Mouse (Mus musculus): Measurements from ENCODE around the gene Derl2. TPM values are rescaled to one million over a fixed set of nuclear protein-coding genes. Genes with fewer than 3 reads are reported as not detected.

The Derl2 gene
- 24.3 and 27.5 TPM in 2 replicates for polyA plus RNA-seq (2015; fragmentation: Nextera tagmentation; extraction: Ambion mirVana)

DNA sequence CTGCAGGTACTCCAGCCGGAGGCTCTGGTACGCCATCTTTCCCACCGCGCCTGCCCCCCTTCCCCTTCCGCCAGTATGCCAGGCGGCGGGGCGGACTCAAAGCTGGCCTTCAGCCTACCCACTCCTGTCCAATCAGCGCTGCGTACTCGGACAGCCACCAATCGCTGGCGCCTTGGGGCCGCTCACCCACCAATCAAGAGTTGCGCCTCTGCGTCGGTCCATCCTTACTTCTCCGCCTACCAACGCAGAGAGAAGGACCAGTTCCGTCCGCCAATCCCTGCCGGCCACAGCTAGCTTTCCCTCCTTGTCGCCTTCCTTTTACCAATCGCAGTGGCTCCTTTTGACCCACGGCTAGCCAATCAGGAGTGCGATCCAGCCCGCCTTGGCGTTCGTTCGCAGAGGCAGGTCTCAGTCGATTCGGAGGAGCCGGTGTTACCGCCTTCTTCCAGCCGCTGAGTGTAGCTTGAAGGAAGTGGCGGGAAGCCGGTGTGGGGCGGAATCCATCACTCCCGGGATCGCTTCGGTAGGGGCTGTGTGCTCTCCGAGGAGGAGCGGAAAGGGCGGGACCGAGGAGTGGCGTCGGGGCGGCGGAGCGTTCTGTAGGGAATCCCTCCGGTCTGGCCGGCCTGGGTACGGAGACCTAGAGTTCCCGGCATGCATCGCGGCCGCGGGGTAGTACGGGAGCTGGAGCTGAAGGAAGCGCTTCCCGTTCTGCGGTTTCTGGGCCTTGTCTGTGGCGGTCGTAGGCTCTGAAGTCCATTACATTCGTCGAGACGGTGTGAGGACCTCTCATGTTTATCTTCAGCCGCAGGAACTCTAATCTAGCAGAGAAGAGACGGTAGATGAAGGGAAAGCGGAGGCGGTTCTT is at the start of gene Derl2, which contains the start of gene Mis12:
Derl2 (minus strand) TSS at position 641 of the 868 bp plus-strand sequence.
Mis12 (plus strand) TSS at position 411 of the 868 bp plus-strand sequence.

DNA sequence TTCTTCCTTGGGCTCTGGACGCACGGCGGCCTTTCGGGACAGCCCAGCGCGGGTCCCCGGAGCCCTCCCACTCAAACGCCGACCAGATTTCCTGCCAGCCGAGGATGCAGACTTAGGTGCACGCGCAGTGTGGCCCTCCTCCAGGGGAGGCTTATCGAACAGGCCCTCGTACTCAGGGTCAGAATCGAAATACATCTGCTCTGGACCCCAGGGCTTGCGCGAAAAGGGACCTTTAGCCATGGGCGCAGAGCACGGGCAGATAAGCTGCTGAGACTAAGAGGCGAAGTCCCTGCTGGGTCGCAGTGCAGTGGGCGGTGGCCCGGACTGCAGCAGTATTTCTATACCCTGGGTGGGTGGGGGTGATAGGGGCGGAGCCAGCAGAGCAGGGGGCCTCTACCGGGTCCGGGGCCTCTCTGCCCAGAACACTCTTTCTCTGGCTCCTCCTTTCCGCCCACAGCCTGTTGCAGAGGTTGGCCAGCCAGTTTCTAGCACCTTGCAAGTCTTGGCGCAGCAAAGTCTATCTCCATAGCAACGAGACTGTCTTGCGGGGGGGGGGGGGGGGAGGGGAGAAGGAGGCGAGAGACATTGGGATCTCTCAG is 13.6 kb upstream of the Derl2 start, which contains the start of gene 6330403K07Rik:
6330403K07Rik (minus strand) TSS at position 351 of the 599 bp plus-strand sequence.

DNA sequence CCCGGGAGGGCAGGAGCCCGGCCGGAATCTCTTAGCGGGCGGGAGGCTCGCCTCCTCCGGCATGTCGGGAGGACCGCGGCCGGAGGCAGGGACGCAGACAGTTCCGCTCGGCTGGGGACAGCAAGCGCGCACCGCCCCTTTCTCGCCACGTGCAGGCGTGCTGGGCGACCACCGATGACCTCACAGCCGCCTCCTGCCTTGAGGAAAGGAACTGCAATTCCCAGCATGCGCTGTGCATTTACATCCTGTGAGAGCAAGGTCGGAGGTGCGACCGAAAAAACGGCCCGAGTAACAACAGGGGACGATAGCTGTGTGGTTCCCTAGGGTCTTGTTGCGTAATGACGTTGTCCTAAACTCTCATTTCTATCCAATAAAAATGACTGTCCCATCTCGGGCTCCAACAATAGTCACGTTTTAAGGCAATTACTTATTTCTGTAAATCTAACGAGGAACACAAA is 15.3 kb downstream of the Derl2 start, which contains the start of gene Dhx33:
Dhx33 (minus strand) TSS at position 122 of the 458 bp plus-strand sequence.

DNA sequence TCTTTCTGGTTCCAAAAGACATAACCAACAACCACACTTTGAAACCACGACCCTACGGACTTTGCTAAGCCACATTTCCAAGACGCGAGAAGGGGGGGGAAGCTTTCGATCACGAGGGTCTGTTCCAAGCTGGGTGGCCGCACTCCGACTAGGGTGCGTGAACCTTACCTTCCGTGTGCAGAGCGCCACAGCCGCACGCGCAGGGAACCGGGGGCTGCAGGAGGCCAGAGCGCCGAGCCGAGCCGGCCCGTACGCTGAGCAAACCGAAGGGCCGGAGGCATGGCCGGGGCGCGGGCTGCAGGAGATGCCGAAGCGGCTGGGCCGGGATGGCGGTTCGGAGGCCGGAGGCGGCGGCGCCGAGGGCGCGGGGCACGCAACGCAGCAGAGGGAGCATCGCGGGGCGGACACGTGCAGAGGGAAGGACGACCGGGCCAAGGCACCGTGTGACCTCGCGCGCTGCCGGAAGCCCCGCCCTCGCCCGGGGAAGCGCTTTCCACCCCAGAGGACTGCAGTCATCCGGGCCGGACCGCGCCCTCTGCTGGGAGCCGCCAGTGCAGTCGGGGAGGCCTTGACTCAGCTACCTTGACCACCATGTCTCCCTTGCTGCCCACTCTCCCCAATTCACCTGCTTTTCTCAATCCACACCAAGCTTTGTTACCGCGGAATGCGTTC is 36.9 kb downstream of the Derl2 start, which contains the start of gene C1qbp:
C1qbp (minus strand) TSS at position 470 of the 672 bp plus-strand sequence.

DNA sequence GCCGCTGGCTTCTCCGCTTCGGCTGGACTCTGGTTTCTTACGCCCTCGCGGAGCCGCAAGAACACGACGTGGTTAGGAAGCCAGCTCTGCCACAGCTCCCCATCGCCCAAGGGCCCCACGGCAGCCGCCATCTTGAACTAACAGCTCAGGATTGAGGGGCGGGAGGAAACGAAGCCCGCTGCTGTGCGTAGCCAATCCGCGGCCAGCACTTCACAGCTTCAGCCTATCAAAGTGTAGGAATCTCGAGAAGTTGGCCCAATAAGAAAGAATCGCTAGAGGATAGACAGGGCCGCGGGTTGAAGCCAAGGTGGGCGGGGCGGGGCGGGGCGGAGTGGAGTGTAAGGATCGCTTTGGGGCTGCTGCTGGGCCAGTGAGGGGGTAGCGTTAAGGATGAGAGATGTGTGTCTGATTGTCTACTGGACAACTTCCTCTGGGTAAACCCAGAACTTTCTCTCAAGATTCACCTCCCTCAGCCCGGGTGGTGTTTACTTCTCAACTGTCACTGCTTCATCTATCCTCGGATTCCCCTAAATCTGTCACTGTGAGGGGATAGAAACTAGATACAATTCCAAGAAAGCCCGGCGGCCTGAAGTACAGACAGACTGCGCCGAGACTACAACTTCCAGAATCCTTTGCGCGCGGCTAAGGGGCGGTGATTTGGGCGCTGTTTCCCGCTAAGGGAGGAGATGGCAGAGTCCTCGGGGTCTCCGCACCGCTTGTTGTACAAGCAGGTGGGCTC is 49.7 kb downstream of the Derl2 start, which contains the start of the genes Nup88 and Rpain:
Nup88 (minus strand) TSS at position 153 of the 739 bp plus-strand sequence.
Rpain (plus strand) TSS at position 393 of the 739 bp plus-strand sequence.

Other genes with a start within 250 kb of the Derl2 start
- 0.28 and 0.36 TPM in 2 replicates for gene Scimp, start 207.3 kb downstream of the Derl2 start, polyA plus RNA-seq (2015; fragmentation: Nextera tagmentation; extraction: Ambion mirVana)
- 98.5 and 103 TPM in 2 replicates for gene Rabep1, start 175.1 kb downstream of the Derl2 start, polyA plus RNA-seq (2015; fragmentation: Nextera tagmentation; extraction: Ambion mirVana)
- 80.3 and 86.6 TPM in 2 replicates for gene Nup88, start 49.9 kb downstream of the Derl2 start, polyA plus RNA-seq (2015; fragmentation: Nextera tagmentation; extraction: Ambion mirVana)
- gene Rpain, start 49.6 kb downstream of the Derl2 start, polyA plus RNA-seq (2015; fragmentation: Nextera tagmentation; extraction: Ambion mirVana): 68.7 and 70.7 TPM in 2 replicates
- gene C1qbp, start 36.8 kb downstream of the Derl2 start, polyA plus RNA-seq (2015; fragmentation: Nextera tagmentation; extraction: Ambion mirVana): 180 and 197 TPM in 2 replicates
- 8.2 and 9.2 TPM in 2 replicates for gene Dhx33, start 15.4 kb downstream of the Derl2 start, polyA plus RNA-seq (2015; fragmentation: Nextera tagmentation; extraction: Ambion mirVana)
- 15.8 and 17.7 TPM in 2 replicates for gene Mis12, start 230 bp downstream of the Derl2 start, polyA plus RNA-seq (2015; fragmentation: Nextera tagmentation; extraction: Ambion mirVana)
- gene 6330403K07Rik, start 13.7 kb upstream of the Derl2 start, polyA plus RNA-seq (2015; fragmentation: Nextera tagmentation; extraction: Ambion mirVana): 736 and 759 TPM in 2 replicates
- not detected in 2 replicates for gene Nlrp1a, start 124.9 kb upstream of the Derl2 start, polyA plus RNA-seq (2015; fragmentation: Nextera tagmentation; extraction: Ambion mirVana)
- gene Nlrp1b, start 210.9 kb upstream of the Derl2 start, polyA plus RNA-seq (2015; fragmentation: Nextera tagmentation; extraction: Ambion mirVana): not detected in 2 replicates